Mouse (Mus musculus) megakaryocyte, embryonic 14.5 days (primary cell): ENCODE data around the gene Zfp982.
"Not testable (repeated sequence)": the region's sequence is repeated elsewhere in the genome, so short reads cannot be mapped to it uniquely, and the experiment has no call there.

Experiments used
- FLI1 ChIP-seq: IDR thresholded peaks from 2 replicates; pipeline ENCODE4 v1.6.1; 2012; ENCODE audit warnings: low read length, inconsistent platforms, mixed read lengths
- GATA1 ChIP-seq: IDR thresholded peaks from 3 replicates; pipeline ENCODE4 v1.6.1; 2012; ENCODE audit warnings: mixed read lengths, low read length, inconsistent platforms, borderline replicate concordance

DNA sequence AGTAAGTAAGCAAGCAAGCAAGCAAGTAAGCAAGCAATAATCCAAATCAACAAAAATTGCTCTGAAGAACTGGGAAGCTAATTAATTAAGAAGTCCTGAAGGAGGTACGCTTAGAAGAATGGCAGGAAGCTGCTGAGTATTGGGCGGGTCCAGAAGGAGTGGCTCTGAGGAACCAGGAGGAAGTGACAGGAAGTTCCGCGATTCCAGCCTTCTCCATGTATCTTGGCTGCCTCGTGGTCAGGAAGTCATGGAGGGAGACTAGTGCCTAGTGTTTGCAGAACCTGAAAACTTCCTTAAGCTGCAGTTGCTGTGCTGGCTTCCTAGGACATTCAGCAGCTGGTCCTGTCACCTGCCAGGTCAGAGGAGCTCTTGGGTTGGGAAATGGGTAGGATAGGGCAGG is 60.9 kb downstream of the Zfp982 start, which contains the start of gene Zfp985:
- not testable (repeated sequence) for TF ChIP-seq FLI1, GATA1
